ENCODE assay signal across 10 mouse cellular contexts in genomic region chr8:112097883-112098635, GRCm38 (mm10).
A peak's percentile ranks its signal among the peaks of the same experiment; 100 is the strongest.
DNase-seq lines count a peak whose midpoint lies in the region; ATAC-seq and TF ChIP-seq lines count a peak whose summit lies in the region.
"Had no signal": no experiment of that assay in that cellular context is flagged by ENCODE, and none has a peak within 500 bp of the region (broad histone marks: within the 10 kb centered on the region; RNA-seq: fewer than 3 reads in every experiment).

No protein-coding gene starts in this region.

- no peak overlapping the region for H3K4me3 ChIP-seq in forebrain, postnatal 0 days (ENCODE audit: low read depth, low read length)
- H3K4me3 ChIP-seq in left cerebral cortex, adult 2 months, result no peak overlapping the region
- H3K4me3 ChIP-seq in midbrain, embryonic 16.5 days (ENCODE audit: low read depth, low read length), result no peak overlapping the region
- H3K4me3 ChIP-seq: embryonic facial prominence, embryonic 15.5 days; liver, embryonic 15.5 days had no signal

- peak; percentile 99 for ATAC-seq in forebrain, postnatal 0 days
- ATAC-seq in midbrain, embryonic 16.5 days, result peak; percentile 94

- TF ChIP-seq CTCF in forebrain, postnatal 0 days (IDR thresholded peaks at IDR 0.05; ENCODE audit: low read depth), result no peak
- no peak for TF ChIP-seq CTCF in left cerebral cortex, adult 2 months (IDR thresholded peaks at IDR 0.05)

- intact Hi-C loops in left cerebral cortex, adult 2 months (cut with DNase I), result no loop called here

- peak overlapping the region; percentile 58 for H3K27ac ChIP-seq in forebrain, postnatal 0 days (ENCODE audit: low read depth, low read length)
- H3K27ac ChIP-seq in left cerebral cortex, adult 2 months, result no peak overlapping the region
- H3K27ac ChIP-seq in midbrain, embryonic 16.5 days (ENCODE audit: low read length), result peak overlapping the region; percentile 65
- H3K27ac ChIP-seq: embryonic facial prominence, embryonic 15.5 days; liver, embryonic 15.5 days had no signal

- H3K4me1 ChIP-seq in forebrain, postnatal 0 days (ENCODE audit: insufficient read depth), result peaks cover 4% of the 10 kb centered on the region
- H3K4me1 ChIP-seq in midbrain, embryonic 16.5 days (ENCODE audit: control insufficient read depth, insufficient read depth, low read length), result peaks cover 5% of the 10 kb centered on the region
- H3K4me1 ChIP-seq: embryonic facial prominence, embryonic 15.5 days; liver, embryonic 15.5 days had no signal

- peak; percentile 20 for DNase-seq in ovary, postnatal 36 days (ENCODE audit: low spot score)
- DNase-seq in ovary, postnatal 10 days (ENCODE audit: low spot score), result no peak
- DNase-seq in forebrain, postnatal 0 days, result peak; percentile 67
- peak; percentile 71 for DNase-seq in heart, postnatal 4 days
- peak; percentile 18 to 30 for DNase-seq in left cerebral cortex, adult 2 months (ENCODE audit: extremely low spot score in 1 of 2, low spot score in 2 of 2)
- DNase-seq in spleen, postnatal 10 days (ENCODE audit: low spot score in 2 of 2), result no peak
- no peak for DNase-seq in thymus, postnatal 25 days

- no peaks in the 10 kb centered on the region for H3K27me3 ChIP-seq in forebrain, postnatal 0 days (ENCODE audit: insufficient read depth, low read length)
- H3K27me3 ChIP-seq in midbrain, embryonic 16.5 days (ENCODE audit: control insufficient read depth, insufficient read depth, low read depth, low read length), result no peaks in the 10 kb centered on the region
- H3K27me3 ChIP-seq: embryonic facial prominence, embryonic 15.5 days; liver, embryonic 15.5 days had no signal

- H3K9me3 ChIP-seq in forebrain, postnatal 0 days (ENCODE audit: low read length), result no peaks in the 10 kb centered on the region
- H3K9me3 ChIP-seq in midbrain, embryonic 16.5 days (replicated peaks; ENCODE audit: control insufficient read depth, low read length, poor library complexity, severe bottlenecking), result no peaks in the 10 kb centered on the region
- H3K9me3 ChIP-seq: embryonic facial prominence, embryonic 15.5 days; liver, embryonic 15.5 days had no signal

- H3K9ac ChIP-seq in forebrain, postnatal 0 days, result no peak overlapping the region
- H3K9ac ChIP-seq in midbrain, embryonic 16.5 days (ENCODE audit: low read depth, low read length), result no peak overlapping the region
- H3K9ac ChIP-seq: embryonic facial prominence, embryonic 15.5 days; liver, embryonic 15.5 days had no signal

- no peaks in the 10 kb centered on the region for H3K36me3 ChIP-seq in forebrain, postnatal 0 days (ENCODE audit: insufficient read depth)
- H3K36me3 ChIP-seq in midbrain, embryonic 16.5 days (ENCODE audit: control insufficient read depth, insufficient read depth, low read length), result no peaks in the 10 kb centered on the region
- H3K36me3 ChIP-seq: embryonic facial prominence, embryonic 15.5 days; liver, embryonic 15.5 days had no signal

- no peak overlapping the region for H3K4me2 ChIP-seq in forebrain, postnatal 0 days (ENCODE audit: low read depth)
- H3K4me2 ChIP-seq in midbrain, embryonic 16.5 days (ENCODE audit: low read length), result no peak overlapping the region
- H3K4me2 ChIP-seq: embryonic facial prominence, embryonic 15.5 days; liver, embryonic 15.5 days had no signal

- 43% methylated on average over 10 of the region's 10 CpGs for WGBS in forebrain, postnatal 0 days
- 58% methylated on average over 10 of the region's 10 CpGs for WGBS in midbrain, embryonic 16.5 days

Comparison
In these comparisons a context has a peak if more than half of its experiments do, and no peak if none do; other contexts are left out.
1. DNase-seq: peak in ovary, postnatal 36 days (single experiment), forebrain, postnatal 0 days (single experiment), heart, postnatal 4 days (single experiment) and left cerebral cortex, adult 2 months (2 of 2); none in ovary, postnatal 10 days (single experiment), spleen, postnatal 10 days (0 of 2) and thymus, postnatal 25 days (single experiment).